Mouse (Mus musculus) left cerebral cortex, postnatal 14 days (tissue): ENCODE data around the gene Ccn1. TPM values are rescaled to one million over a fixed set of nuclear protein-coding genes. Genes with fewer than 3 reads are reported as not detected.

Experiments used
- DNase-seq, 2 experiments: peaks; one replicate each; pipeline ENCODE4 v3.0.0; 2021 to 2022; ENCODE audit warnings: low spot score in 2 of 2, mixed read lengths in 1 of 2
- intact Hi-C: fragments of 180-260 bp; cut with DNase I; formaldehyde crosslinking; loops from one replicate; pipeline ENCODE4 v1.15.1; 2025
- total RNA-seq, 2 experiments: library from RNA; stranded (reverse); gene quantifications; 2 replicates each; pipeline ENCODE4 v1.2.3; 2021

The Ccn1 gene
- total RNA-seq, 2 experiments from 2014 or later: 5.6 to 9.4 TPM

DNA sequence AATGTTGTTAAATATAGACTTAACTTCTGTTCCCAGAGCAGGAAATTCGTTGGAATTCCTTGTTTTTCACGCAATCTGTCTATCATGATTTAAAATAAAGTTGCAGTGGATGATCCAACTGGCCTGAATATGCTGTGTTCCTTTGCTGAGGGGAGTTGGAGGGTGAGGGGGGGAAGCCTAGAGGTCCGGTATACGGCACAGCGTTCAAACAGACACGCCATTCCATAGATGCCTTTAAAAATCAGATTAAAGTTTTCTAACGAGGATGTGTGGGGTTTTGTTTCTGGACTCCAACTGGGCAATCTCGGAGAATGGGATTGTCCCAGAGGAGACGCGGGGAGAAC, 2.2 kb upstream of the Ccn1 start:
- DNase-seq: no peak
- intact Hi-C loops: loop anchor here (2.0 to 5.0 kb wide), 2 partner anchors 107 to 180 kb away; partner anchors contain the start of gene Ddah1

DNA sequence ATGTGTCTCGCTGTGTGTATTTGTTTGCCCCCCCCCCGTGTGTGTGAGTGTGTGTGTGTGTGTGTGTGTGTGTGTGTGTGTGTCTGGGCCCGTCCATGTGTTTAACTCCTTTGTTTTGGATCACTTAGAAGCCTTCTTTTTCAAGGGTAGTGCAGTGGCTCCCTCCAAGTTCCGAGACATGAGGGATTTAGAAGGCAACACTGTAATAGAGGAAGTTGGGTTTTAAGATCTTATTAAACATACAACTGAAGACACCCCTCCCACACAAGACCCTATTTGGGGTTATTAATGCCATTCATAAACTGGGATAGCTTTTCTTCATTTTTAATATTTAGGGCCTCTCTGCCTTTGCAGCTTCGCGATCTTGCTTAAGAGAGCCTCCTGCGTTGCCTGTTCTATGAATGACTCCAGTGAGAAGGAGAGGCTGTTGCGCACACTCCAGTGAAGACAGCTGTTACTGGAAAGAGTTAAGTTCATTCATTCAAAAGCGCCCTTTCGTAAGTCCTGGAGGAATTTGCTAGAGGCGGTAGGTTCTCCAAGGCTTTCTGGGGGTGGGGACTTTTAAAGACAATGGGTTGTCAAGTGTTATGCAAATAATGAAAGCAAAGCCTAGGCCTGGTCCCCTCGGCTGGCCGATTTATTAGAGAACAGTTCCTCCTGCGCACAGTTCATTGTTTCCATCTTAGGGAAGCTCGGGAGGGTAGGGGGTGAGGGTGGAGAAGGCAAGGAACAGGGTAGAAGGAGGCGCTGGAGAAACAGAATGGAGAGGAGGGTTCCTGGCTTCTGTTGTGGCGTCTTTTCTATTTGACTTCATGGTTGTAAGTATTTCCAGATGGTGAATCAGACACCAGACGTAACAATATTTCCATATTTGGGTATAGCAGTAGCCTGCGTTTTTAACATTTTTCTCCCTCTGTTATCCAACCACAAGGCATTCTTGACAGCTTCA, 1.5 kb upstream of the Ccn1 start:
- DNase-seq: peak in 1 of 2 experiments; percentile 47
- intact Hi-C loops: loop anchor here (5.0 kb wide), 1 partner anchor 181 kb away; no protein-coding TSS in a partner anchor

DNA sequence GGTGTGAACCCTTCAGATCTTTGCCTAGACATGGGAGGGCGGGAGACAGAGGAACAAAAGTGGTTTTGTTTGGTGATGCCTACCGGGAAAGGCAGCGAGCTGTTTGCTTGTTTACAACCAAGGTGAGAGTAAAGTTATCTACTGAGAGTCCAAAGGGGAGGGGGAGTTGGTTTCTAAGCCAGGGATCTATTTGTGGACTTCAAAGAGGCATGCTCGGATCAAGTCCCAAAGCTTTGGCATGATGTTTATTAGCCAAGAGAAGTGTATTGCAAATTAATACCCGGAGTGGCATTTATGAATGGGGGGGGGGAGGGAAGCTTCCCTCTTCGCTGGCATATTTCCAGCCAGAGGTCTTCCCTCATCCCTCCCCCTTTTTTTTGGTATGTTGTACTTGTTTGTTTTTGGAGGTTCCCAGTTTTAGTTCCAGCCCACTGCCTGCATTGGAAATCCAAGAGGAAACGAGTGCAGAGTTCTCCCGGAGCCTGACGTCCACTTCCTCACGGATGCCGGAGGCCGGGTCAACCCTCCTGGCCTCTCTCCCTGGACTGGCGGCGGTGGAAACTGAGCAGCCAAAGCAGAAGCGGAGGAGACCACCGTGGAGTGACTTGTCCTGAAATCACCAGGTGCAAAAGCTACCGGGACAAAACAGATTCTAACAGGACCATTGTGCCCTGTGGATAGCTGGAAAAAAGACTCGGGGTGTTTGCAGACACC, 674 bp upstream of the Ccn1 start:
- intact Hi-C loops: loop anchor here (5.0 kb wide), 1 partner anchor 182 kb away; no protein-coding TSS in a partner anchor
- DNase-seq: no peak

DNA sequence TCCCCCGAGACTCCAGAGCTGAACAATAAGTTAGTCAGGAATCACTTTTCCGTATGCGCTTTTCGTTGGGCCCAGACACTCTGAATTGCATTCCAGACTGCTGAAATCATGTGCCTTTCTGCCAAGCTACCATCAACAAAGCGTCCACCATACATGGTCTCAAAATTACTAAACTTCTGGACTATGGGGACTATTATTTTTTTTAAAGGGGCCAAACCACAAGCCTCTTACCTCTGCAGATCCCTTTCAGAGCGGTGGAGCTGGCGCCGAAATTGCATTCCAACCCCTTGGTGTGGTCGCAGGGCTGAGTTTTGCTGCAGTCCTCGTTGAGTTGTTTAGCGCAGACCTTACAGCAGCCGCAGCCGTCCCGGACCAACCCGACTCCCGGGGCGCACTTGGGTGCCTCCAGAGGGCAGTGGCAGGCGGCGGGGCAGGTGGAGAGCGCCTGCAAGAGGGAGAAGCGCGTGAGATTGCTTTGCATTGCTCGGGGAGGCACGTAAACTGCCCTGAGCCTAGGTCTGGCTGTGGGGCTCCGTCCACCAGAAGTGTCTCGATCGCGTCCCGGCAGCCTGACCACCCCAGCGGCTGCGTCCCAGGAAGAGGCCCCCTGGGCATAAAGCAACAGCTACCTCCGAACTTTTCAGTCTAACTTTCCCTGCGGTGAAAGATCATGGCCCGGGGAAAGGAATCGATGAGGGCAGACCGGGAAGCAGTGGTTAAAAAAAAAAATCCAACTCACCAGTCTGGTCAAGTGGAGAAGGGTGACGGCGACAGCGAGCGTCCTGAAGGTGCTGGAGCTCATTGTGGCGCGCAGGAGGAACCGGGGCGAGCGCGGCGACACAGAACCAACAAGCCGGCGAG, 560 bp downstream of the Ccn1 start:
- intact Hi-C loops: loop anchor here (5.0 kb wide), 1 partner anchor 258 kb away; no protein-coding TSS in a partner anchor
- DNase-seq: no peak

DNA sequence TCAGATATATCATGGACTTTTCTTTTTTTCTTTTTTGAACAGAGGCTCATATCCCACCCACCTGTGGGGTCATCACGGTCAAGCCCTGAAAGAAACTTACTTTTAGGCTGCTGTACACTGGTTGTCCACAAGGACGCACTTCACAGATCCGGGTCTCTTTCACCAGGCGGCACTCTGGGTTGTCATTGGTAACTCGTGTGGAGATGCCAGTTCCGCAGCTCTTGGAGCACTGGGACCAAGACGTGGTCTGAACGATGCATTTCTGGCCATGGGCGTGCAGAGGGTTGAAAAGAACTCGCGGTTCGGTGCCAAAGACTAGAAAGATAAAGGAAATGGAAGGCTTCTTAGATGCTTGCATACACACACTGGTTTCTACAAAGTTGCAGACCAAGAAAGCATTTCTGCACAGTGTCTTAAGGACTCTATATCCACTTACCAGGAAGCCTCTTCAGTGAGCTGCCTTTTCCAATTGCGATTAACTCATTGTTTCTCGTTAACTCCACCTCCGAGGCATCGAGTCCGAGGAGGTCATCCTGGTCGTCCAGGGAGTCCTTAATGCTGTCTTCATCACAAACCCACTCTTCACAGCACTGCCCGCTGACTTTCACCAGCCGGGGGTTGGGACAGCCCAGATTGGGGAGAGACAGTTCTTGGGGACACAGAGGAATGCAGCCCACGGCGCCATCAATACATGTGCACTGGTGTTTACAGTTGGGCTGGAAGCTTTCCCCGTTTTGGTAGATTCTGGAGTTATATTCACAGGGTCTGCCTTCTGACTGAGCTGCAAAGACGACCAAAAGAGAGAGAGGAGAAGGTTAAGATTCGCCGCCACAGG, 1.5 kb downstream of the Ccn1 start:
- peak; percentile 42 to 57 for DNase-seq
- intact Hi-C loops: loop anchor here (5.0 kb wide), 1 partner anchor 259 kb away; no protein-coding TSS in a partner anchor

DNA sequence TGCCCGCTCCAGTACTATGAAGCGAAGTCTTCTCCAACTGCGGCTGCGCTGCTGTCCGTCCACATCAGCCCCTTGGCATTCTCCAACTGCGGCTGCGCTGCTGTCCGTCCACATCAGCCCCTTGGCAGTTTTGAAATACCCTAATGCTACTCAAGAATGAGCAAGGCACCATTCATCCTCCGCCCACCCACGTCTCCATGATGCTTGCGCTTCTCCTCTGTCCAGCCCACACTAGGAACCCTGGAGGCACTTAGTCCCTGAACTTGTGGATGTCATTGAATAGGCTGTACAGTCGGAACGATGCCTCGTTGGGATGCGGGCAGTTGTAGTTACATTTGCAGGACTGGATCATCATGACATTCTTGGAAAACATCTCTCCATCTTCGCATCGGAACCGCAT, 2.4 kb downstream of the Ccn1 start:
- intact Hi-C loops: loop anchor here (5.0 kb wide), 1 partner anchor 260 kb away; no protein-coding TSS in a partner anchor
- DNase-seq: no peak

DNA sequence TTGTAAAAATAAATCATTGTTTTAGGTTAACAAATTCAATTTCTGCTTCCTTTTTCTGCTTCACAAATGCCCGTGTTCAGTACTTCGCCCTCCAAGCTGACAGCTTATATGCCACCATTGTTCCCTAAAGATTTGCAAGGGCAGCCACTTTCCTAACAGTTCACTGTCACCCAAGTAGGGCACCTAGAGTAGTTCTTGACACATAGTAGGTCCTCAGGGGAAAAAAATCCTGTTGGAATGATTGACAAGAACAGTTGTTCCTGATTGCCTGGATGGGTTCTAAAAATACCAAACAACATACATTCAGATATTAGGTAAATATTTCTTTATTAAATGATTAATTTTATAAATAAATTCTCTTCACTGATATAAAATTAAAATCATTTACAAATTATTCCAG, 3.1 kb downstream of the Ccn1 start:
- intact Hi-C loops: loop anchor here (5.0 kb wide), 1 partner anchor 261 kb away; no protein-coding TSS in a partner anchor
- no peak for DNase-seq

DNA sequence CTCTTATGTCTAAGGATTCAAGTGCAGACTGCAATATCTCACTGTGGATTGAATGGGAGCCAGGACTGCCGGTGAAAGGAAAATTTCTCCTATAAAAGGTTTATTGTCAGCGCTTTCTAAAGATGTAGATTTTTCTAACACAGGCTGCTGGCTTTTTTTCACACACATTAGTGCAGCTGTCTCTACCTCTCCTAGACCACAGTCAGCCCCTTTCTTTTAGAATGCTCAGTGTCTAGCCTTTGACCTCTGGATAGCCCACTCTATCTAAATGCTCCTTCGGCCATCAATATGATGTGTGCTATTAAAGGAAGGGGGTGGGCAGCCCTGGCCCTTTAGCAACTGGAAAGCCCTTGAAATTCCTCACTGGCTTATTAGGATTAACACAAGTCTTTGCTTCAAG, 3.8 kb downstream of the Ccn1 start:
- no peak for DNase-seq
- intact Hi-C loops: loop anchor here (5.0 kb wide), 1 partner anchor 261 kb away; no protein-coding TSS in a partner anchor

DNA sequence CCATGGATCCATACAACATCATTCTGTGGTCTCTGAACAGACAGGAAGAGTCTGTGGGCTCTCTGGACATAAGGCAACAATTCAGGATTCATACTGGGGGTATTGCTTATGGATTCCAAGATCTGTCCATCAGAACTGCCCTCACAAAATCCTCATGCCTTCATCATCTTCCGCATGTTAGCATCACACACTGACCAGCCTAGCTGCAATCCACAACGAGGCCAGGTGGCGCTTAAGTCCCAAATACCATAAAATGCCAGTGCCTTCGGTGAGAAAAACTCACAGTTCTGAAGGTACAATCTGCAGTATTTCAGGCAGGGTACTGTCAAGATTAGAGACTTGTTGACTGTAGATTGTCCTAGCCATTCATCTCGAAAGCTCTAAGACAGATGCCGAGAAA, 4.3 kb downstream of the Ccn1 start:
- intact Hi-C loops: loop anchor here (5.0 kb wide), 1 partner anchor 262 kb away; no protein-coding TSS in a partner anchor
- no peak for DNase-seq

DNA sequence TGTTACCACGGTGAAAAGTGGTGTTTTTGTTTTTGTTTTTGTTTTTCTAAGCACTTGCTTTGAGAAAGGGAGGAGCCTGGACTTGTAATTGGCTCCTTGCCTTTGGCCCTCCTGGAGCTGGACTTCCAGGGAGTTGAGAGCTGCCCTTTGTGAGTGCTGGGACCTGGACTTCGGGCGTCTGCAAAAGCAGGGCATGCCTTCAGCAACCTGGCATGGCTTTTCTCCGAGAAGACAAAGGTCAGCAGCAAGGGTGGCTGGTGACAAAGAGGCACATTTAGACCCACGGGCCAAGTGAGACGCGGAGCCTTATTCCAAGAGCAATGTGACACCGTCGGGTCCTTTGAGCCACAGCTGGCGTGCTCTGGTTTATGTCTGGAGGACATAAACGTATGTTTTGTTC, 6.9 kb downstream of the Ccn1 start:
- intact Hi-C loops: no loop called here
- DNase-seq: no peak

DNA sequence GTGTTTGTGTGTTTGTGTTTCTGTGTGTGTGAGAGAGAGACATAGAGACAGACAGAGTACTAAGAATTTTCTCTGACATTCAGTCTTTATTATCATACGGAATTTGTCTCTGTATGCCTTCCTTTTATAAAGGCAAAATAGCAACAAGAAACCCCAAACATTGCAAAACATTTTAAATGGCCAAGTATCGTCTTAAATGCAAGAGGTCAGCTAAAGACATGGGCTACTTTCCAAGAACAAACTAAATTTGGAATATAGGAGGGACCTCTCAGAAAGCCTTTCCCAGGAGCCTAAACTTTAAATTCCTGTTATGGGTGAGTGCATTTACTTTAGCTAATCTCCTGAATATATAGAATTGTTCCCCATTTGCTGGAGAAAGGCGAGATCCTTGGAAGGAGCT, 7.9 kb downstream of the Ccn1 start:
- DNase-seq: no peak
- intact Hi-C loops: no loop called here

DNA sequence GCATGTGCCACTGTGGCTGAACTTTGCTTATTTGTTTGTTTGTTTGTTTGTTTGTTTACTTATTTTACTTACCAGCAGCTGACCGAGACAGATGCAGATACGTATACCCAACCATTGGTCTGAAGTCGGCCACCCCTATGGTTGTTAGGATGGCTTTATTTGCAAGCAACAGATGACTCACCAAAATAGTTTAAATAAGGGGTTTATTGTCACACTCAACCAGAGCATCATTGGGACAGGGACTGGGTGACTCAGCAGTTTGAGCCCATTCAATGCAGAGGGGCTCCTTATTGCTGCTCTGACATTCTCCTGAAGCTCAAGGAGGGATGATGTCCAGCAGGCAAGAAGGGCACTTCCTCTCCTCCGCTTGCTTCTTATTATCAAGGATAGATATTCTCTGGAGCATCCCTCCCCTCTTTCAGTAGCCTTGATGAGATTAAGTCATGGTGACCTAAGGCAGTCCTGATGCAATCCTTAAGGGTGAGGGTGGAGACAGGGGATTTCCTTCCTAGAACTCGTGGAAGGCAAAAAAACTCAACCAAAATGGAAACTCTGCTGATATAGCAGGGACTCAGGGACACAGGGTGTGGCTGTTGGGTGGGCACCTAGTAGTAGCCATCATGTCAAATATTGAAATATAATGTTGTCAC, 8.6 kb downstream of the Ccn1 start:
- intact Hi-C loops: no loop called here
- no peak for DNase-seq

DNA sequence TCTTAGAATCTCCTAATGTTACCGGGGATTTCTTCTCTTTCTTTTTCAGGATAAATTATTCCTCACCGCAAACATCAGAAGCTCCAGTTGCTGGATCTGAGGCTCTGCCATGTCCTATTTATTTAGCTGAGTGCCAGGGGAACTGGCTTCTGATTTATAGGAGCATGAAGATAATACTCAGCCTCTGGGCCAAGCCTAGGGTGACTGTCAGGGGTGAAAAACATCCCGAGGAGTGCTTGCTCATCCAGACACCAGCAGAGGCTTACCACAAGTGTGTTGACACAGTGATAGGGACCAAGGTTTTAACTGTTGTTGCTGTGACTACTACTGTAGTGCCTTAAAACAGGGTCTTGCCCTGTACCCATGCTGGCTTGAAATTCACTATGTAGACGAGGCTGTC, 9.2 kb downstream of the Ccn1 start:
- no peak for DNase-seq
- intact Hi-C loops: no loop called here

DNA sequence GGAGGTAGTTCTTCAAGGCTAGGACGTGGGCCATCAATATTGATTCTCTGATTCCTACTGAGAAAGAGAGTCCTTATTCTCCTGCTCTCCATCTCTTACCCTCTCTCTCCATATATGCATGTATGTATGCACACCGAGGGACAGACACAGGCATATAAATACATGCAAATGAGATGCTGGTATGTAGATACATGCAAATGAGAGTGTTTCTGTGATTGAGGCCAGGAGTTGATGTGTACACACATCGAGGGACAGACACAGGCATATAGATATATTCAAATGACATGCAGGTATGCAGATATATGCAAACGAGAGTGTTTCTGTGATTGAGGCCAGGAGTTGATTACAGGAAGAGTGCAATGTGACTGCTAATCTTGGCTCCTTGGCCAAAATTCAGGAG, 9.6 kb downstream of the Ccn1 start:
- no peak for DNase-seq
- intact Hi-C loops: no loop called here

DNA sequence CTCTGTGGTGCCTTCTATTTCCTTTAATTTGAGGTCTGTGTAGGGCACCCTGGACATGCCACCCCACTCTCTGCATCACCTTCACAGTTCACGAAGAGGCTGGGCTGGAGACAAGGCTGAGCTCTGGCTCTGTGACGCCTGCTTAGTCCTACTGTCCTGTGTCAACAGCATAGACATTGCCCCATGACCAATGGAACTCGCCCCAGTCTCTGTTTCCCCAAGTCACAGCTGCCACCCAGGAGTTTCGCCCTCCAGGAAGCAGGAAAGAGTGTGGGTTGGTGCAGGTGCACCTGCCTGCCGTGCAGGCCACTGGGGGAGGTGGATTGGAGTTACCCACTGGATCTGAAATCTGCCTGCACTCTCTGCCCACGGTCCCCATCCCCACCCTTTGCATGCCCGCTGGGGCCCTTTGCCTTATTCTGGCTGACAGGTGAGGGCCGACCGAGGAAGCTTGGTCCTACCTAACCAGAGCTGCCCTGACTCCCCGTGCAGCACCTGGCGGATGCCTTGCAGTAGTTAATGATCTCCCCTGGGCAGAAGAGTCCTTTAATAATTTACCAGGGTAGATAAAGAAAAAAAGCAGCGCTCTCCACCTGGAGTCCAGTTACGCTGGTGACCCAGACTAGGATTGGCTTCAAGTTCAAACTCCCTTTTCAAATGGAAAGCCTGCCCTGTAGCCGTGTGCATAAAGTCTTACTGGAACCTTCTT, 15.6 kb downstream of the Ccn1 start:
- intact Hi-C loops: no loop called here

DNA sequence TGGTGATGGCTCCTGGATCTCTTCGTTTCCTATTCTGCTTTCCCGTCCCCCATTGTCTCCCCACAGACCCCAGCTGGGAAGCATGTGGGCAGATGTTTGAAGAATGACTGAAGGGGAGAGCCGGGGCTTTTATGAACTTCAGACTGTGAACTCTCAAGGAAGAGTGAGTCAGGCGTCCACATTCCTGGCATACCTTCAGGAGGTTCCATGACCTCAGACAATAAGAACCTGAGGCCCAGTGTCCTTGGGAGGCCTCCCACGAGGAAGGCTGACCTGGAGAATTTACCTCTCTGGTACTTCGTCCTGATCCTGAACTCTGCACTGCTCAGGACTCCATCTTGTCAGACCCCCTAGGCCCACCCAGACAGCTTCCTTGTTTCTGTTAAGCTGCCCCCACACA, 16.9 kb downstream of the Ccn1 start:
- DNase-seq: no peak

More for the DNA sequence above, 15.6 kb downstream of the Ccn1 start:
- no peak for DNase-seq

DNA sequence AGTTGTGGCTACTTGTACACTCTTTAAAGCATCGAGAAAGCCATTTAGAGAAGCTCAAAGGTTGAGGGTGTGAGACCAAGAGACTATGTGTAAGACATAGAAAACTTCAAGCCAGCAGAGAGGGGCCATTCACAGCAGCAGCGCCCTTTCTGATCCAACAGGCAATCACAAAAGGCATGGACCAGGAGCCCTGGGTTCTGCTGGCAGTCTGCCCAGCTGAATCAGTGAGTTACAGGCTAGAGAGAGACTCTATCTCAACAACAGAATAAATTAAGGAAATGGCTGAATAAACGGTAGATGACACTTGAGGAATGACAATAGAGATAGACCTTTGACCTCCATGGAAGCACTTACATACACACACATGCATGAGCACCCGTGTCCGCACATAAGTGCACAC, 21.1 kb downstream of the Ccn1 start:
- intact Hi-C loops: no loop called here
- no peak for DNase-seq

More for the DNA sequence above, 16.9 kb downstream of the Ccn1 start:
- intact Hi-C loops: no loop called here
